Mouse (Mus musculus) cortical plate, adult 2 months (tissue): ENCODE data around the gene Fam19a5.

Experiments
- CTCF ChIP-seq: fragments of 200-500 bp; IDR thresholded peaks from 2 replicates; pipeline ENCODE4 v1.5.1; 2011; ENCODE audit warnings: mild to moderate bottlenecking, control low read depth, low read length; ENCODE audit not compliant: insufficient read depth; ENCODE audit errors: extremely low read depth
- POLR2A ChIP-seq: fragments of 200-500 bp; IDR thresholded peaks from 2 replicates; pipeline ENCODE4 v1.6.1; 2011; ENCODE audit warnings: mild to moderate bottlenecking, low read length, control low read depth; ENCODE audit not compliant: insufficient read depth; ENCODE audit errors: extremely low read depth

- TF ChIP-seq CTCF (no peak), POLR2A (no peak)
Measured at GRCm38 (mm10) chr15:87666041-87666750, 122.1 kb downstream of the Fam19a5 start.
